Mouse (Mus musculus): Measurements from ENCODE around the gene Trnau1ap.
A peak's percentile ranks its signal among the peaks of the same experiment; 100 is the strongest.
"Not testable (repeated sequence)": the region's sequence is repeated elsewhere in the genome, so short reads cannot be mapped to it uniquely, and the experiment has no call there.

Gene Trnau1ap

DNA sequence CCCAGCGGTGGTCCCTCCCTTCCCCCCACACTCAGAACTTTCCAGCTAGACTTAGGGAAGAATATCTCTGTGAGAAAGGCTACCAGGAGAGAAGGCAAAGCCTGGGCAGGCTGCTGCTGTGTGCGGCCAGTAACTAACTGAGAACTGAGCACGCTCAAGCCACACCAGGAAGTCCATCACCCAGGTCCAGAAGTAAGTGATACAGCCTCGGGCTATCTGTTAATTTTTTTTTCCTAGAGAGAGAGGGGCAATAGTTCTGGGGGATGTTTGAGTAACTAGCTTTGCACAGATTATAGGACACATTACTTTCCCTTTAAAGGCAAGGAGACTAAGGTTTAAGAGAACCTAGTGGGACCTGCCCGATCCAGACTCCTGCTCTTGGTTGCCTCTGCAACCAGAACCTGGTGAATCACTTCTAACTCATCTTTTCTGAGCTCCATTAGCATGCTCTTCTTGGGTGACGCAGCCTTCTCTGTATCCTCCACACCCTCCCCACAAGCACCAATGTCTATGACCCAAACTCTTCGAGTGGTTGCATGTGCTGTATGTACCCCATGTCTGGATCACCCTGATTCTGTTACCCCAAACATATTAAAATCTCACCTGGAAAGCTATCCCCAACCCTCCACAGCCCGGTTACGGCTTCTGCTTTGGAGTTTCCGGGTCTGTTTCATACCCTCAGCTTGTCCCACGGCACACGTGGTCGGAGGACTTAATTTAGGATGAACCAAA is 15.2 kb upstream of the Trnau1ap start:
- DNase-seq (ENCODE audit: low spot score in 2 of 2) = no peak

DNA sequence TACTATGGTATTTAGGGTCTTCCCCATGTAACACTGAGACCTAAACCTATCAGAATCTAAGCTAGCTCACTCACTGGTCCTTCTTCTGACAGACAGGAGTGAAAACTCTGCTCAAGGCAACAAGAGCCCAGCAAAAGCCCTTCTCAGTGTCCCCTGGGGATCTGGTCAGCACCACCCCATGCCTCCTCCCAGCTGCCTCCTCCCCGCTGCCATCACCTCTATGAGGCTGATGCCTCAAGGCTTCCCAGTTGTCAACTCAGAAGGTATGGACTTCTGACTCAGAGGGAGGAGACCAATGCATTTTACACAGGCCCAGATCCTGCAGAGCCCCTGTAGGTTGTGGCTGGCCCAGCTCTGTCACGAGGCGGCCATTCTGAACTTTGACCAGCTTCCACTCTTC is 12.1 kb upstream of the Trnau1ap start:
- DNase-seq (ENCODE audit: low spot score in 2 of 2) = no peak

DNA sequence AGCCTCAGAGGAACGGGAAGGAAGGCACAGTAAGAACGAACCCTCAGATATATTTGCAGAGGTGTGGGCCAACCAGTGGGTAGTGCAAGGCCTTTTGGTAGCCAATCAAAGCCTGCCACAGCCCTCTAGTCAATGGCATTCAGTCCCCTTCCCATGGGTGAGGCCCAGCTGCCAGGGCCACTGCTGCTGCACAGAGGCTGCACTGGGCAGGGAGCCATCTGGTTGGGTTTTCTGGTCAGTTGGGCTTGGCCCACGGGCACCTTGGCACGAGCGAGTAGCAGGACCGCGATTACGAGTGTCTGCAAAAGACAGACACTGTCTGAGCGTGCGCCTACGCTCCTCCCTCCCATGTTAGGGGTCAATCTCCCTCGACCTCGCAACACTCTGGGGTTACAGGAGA is 9.6 kb upstream of the Trnau1ap start:
- peak in 1 of 2 experiments; percentile 26 for DNase-seq (ENCODE audit: low spot score in 2 of 2)

DNA sequence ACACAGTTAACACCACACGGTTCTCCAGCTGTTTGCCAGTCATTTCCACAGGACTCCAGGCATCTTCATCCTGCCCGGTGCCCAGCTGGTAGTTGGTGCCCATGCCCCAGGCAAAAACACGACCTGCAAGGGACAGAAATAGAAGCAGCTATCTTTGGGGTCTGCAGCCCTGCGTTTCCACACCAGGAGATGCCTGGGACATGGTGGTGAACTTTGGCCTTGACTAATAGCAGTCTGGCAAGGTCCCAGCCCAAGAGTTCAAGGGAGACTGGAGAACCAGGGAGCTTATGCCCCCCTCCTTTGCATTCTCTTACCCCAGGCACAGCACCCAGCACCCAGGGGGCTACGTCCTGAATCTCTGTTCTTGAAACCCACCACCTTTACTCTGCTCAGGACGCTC is 3.5 kb upstream of the Trnau1ap start:
- no peak for DNase-seq (ENCODE audit: low spot score in 2 of 2)

DNA sequence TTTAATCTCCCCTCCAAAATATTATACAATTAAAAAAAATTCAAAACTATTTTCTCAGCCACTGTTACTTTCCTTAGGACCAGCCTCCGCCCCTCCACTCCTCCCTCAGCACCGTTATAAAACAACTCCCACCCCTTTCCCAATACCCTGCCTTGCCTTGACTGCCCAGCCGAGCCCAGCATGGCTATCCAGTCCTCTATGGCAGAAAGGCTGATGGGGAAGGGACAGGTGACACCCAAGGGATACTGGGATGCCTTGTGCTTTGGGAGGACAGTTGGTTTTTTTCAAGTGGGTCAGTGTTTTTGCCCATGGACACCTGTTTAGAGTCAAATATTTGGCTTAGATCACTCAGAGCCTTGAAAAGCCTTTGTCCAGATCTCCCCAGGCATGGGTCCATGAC is 2.6 kb upstream of the Trnau1ap start:
- no peak for DNase-seq (ENCODE audit: low spot score in 2 of 2)

DNA sequence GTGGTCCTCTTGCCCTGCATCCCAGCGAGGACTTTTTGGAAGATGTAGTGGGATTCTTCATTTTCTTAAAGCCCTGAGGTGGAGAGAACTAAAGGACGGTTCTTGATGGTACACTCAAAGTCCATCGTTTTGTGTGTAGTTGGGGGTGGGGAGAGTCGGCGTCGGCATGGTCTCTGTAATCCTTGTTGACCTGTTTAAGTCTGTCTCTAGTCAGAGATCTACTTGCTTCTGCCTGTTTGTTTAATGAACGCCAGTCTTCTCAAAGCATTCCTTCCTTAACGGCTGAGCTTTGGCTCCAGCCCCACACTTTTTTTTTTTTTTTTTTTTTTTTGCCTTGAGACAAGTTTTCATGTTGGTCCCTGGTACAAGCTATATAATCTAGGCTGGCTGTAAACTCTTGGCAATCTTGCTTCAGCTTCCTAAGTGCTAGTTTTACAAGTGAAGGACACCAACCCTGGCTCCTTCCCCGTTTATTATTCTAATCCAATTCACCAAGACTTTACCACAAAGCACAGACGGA is 557 bp upstream of the Trnau1ap start:
- DNase-seq (ENCODE audit: low spot score in 2 of 2) = no peak

DNA sequence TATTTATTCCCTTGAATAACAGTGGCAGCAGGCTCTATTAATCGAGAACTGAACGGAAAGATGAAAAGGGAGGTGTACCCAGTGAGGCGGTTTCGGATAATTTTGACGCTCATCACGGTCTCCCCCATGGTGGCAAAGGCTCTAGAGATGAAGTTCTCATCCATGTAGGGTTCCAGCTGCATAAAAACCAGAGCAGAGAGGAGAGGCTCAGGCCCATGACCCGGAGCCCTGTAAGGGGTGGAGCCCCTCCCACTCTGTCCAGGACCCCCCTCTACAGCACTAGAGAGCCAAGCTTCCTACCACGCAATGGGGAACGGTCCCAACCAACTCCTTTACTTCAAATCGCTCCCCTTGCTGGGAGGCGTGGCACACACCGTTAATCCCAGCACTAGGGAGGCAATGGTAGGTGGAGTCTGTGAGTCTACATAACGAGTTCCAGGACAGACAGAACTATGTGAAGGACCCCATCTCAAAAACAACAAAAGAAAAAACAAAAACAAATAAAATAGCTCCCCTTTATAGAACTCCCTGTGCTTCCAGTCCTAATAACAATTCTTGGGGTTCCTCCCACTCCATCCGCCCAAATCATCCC is 851 bp downstream of the Trnau1ap start:
- no peak for DNase-seq (ENCODE audit: low spot score in 2 of 2)

DNA sequence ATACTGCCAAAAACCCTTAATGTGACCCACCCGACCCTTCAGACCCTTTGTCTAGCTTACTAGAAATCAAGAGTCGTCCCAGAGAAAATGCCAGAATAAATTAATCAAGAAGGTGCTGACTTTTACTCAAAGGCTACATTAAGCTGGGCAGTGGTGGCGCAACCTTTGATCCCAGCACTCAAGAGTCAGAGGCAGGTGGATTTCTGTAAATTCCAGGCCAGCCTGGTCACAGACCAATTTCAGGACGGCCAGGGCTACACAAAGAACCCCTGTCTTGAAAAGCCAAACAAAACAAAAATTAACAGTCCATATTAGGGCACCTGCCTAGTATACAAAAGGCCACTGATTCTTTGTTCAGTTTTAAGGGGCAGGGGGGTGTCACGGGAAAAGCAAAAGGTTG is 2.9 kb downstream of the Trnau1ap start:
- no peak for DNase-seq (ENCODE audit: low spot score in 2 of 2)

DNA sequence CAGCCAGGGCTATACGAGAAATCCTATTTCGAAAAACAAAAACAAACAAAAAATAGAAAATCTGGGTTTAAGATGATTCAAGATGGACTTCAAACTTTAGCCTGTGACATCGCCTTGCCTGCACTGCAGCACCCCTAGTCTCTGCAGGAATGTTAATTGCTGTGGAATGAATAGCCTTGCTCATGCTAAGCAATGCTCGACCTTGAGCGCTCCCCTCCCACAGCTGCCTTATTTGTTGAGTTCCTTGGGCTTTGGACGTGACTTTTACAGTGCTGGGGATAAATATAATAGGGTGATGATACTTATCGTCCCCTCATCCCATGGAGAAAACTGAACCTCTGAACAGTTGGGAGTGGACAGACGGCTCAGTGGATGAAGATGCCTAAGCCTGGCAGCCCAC is 13.6 kb downstream of the Trnau1ap start:
- no peak for DNase-seq (ENCODE audit: low spot score in 2 of 2)

DNA sequence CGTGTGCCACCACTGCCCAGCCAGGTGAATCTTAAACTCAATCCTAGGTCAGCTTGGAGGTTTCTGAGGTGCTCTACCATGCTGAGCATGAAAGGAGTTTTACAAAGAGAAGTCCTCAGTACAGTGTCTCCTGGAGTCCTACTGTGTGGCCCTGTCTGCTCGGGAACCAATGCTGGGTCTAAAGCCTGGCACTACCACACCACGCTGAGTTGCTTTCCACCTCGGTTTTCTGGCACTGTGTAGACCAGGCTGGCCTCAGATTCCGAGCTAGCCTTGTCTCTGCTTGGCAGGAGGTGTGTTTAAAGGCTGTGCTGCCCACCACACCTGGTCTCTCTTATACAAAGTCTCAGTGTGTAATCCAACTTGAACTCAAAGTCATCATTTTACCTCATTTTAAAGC is 16.7 kb downstream of the Trnau1ap start:
- DNase-seq (ENCODE audit: low spot score in 2 of 2) = no peak

DNA sequence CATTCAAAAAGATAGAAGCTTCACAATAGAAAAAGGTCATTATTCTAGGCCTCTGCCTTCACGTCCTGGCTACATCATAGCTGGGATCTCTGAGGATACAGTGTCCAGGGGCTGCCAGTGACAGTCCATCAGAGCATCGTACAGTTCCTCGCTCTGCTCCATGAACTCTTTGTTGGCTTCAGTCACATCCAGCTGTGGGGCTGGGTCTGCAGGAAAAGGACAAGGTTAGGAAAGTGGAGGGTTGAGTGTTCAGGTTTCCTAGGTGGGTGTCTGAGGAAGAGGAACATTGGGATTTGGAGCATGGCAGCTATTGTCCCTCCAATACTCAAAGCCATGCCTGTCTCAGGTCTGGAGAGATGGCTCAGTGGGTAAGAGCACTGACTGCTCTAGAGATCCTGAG is 17.5 kb downstream of the Trnau1ap start:
- DNase-seq (ENCODE audit: low spot score in 2 of 2) = no peak

DNA sequence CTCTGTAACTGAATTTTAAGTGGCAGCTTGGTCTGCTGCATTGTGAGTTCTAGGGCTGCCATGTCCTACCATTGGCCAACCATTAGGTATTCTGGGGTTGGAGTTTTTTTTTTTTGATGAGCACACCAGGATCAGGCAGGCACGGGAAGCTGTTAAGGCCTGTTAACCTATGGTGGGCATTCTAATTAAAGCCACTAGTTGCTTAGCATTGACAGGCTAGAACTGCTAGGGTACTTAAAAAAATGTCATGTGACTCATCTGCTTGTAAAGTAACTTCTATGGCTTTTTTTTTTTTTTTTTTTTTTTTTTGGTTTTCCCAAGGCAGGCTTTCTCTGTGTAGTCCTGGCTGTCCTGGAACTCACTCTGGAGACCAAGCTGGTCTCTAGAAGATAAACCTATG is 18.1 kb downstream of the Trnau1ap start:
- no peak for DNase-seq (ENCODE audit: low spot score in 2 of 2)

DNA sequence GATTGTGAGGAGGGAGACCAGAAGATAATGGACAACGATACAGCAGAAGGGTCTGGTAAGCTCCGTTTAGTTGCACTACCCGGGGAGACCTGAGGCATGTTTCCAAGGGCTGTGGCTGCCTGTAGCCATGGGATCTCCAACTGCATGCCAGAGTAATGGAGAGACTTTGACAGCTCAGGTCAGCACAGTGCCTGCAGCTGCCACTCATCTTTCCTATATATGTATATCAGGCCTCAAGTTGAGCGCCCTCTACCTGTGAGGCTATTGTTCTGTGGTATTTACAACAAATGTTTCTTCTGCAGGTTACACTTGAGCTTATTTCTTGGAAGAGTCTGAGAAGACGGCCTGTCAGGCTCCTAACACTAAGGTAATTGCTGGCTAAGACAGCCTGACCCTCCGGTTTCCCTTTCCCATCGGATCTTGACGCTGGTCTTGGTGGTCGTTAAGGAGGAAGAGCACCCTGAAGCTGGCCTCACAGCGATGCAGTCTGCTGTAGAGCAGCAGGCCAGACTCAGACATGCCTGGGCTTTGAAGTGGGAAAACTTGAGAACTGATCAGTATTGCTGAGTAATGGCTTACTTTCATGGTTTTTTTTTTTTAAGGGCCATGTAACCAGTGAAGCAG is 19.4 kb downstream of the Trnau1ap start:
- peak in 1 of 2 experiments; percentile 30 for DNase-seq (ENCODE audit: low spot score in 2 of 2)

DNA sequence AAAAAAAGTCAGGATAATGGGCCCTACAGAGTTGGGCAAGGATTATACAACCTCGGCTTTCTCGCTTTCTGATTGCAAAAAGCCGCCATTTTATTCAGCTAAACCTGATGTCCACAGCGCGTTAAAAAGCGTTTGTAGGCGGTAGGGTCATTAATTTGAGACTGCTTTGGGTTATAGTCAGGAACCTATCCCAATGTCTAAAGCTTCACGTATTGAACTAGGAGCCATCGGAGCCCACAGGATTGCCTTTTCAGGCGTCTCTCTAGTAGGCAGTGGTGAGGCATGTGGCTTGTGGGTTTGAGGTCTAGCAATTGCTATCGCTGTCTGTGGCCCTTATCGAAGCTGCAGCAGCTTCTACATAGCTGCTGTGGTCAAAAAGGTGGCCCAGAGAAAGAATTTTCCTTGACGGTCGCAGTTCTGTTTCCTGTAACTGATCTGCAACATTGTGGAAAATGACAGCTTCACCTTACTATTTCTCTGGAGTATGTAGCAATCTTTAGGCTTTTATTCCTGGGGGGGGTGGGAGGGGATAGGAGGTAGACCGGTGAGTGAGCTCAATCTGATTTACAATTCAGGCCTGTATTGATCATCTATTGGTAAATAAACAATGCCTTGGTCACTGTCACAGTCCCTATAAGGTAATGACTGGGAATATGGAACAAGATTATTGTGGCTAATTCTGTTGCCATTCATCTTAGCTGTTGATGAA is 20.0 kb downstream of the Trnau1ap start:
- peak in 1 of 2 experiments; percentile 24 for DNase-seq (ENCODE audit: low spot score in 2 of 2)

DNA sequence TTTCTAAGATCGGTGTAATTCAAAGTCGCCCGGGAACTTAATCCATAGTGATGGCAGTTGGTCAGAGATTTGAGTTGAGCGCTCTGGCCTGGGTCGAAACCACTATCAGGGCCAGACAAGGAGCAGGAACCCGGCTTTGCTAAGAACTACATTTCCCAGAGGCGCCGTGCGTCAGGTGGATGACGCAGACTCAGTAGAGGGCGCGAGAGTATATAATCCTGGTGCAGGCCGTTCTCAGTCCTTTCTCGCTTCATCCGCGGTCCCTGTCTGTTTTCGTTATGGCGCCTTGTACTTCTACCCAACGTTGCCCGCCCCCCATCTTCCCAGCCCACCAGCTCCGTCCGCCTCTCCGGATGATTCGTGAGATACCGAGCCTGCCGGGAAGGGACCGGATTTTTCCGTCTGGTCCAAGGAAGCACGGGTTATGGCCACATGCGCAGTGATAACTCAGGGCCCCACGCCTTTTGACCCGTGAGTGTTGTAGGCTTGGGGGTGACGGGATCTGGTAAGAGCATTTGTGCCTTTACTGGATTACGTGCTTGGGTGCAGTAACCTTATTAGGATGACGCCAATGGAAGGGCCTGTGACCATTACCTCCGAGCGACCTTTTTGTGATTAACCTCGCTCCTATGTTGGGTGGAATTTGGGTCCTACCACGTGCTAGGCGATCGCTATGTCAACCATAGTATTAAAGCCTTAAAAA is 20.8 kb downstream of the Trnau1ap start:
- peak; percentile 82 to 90 for DNase-seq (ENCODE audit: low spot score in 2 of 2)

DNA sequence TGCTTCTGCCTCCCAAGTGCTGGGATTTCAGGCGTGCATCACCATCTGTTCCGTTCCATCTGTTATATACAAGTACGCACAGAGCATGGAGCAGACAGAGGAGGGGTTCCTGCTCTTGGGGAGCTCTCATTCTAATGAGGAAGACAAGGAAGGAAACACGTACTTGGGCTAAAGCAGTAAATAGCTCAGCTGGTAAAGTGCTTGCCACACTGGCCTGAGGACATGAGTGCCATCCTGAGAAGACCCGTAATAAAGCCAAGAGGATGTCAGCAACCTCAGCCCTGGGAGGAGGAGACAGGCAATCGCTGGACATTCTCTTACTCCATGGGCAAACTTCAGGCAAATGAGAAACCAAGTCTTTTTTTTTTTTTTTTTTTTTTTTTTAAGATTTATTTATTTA is 23.3 kb downstream of the Trnau1ap start:
- no peak for DNase-seq (ENCODE audit: low spot score in 2 of 2)

DNA sequence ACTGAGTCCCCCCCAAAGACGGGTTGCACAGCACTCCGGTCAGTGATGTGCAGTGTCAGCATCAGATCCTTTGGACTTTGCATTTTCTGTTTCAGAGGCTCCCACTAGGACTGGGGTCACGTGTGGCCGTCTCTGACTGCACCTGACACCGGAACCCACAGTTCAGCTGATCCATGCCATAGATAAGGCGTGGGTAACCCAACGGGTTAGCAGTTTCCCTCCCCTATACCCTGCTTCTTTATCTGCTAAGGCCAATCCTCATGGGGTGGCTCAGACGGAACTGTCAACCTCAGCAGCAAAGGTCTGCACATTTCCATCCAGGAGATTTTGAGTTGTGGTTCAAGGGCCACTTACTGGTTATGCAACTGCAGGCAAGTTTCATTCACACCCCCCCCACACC is 24.1 kb downstream of the Trnau1ap start:
- no peak for DNase-seq (ENCODE audit: low spot score in 2 of 2)

DNA sequence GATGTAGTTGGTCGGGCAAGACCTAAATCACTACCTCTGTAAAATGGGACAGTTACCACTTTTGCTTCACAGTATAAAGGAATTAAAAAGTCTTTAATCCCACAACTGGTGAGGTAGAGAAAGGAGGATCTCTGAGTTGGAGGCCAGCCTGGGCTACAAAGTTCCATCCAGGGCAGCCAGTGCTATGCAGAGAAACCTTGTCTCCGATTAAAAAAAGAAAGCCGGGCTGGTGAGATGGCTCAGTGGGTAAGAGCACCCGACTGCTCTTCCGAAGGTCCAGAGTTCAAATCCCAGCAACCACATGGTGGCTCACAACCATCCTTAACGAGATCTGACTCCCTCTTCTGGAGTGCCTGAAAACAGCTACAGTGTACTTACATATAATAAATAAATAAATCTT is 25.9 kb downstream of the Trnau1ap start:
- not testable (repeated sequence) for DNase-seq (ENCODE audit: low spot score in 2 of 2)

DNA sequence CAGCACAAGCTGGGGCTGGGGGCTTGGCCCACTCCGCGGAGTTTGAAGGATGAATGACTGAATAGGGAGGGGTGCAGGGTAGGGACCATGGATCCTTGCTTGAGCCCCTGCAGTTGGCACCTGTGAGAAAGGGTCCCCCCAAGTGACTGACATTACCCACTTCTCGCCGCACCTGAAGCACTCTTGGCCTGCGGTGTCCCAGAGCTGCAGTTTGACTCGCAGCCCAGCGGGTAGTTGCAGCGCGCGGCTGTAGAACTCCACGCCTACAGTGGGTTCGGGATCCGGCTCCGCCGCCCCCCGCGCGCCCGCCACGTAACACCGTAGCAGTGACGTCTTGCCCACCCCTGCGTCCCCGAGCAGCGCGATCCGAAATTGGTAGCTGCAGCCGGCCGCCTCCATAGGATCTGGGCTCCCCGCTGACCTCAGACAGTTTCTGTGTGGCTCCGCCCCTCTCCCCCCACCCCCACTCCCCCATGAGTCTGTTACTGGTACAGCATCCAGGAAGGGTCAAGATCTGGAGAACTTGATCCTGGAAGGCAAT is 26.3 kb downstream of the Trnau1ap start, which contains the start of gene Rab42:
Rab42 (minus strand) TSS at position 447 of the 541 bp plus-strand sequence.
- peak; percentile 47 to 57 for DNase-seq (ENCODE audit: low spot score in 2 of 2)

DNA sequence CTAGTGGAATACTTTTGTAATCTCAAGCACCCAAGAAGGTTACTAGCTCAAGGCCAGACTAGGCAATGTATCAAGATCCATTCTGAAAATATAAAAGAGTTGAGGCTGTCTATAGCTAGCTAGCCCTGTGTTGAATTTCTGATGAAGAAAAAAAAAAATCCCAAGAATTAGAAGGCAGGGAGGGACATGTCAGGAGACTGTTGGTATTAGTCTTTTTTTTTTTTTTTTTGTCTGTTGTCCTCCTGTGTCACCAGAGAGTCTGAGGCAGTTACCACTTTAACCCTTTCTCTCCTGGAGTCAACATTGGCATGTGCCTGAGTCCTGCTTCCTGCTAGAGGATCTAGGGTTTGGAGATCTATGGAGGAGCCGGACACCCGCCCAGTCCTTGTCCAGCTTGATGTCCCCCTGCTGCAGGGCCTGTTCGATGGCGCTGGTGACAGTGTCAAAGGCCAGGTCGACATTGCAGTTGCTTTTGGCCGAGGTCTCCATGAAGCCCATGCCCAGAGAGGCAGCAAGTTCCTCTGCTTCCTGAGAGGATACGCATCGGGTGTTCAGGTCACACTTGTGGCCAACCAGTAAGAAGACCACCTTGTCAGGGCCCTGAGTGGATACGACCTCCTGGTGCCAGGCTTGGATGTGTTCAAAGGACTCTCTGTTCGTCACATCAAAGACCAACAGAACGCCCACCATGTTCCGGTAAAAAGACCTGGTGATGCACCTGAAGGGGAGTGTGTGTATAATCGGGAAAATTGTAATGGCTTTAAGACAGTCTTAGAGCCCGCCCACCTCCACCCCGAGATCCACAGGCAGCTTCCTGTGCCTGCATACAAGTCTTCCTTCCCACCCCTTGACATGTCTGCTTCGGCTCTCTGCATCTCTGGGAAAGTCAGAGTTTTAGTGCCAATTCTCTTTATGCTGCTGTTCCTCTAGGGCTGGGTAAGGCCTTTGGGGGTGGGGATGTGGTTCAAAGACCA is 27.1 kb downstream of the Trnau1ap start:
- DNase-seq (ENCODE audit: low spot score in 2 of 2) = no peak
